Mouse (Mus musculus) hindbrain, embryonic 16.5 days (tissue): ENCODE measurements around the gene Kif1a. TPM values are rescaled to one million over a fixed set of nuclear protein-coding genes. Genes with fewer than 3 reads are reported as not detected.
A peak's percentile ranks its signal among the peaks of the same experiment; 100 is the strongest.

Experiments used
- ATAC-seq: fragments of 200-750 bp; cut with Nextera tagmentation; 2 replicates; pipeline ENCODE4 v1.8.0; 2017; ENCODE audit warnings: moderate TSS enrichment, moderate library complexity
- H3K27ac ChIP-seq: fragments of 300-500 bp; sonication (generic); 2 replicates; pipeline ENCODE4 v1.5.1; 2014; ENCODE audit warnings: low read depth, mild to moderate bottlenecking, control low read depth, low read length, moderate library complexity
- H3K27me3 ChIP-seq: fragments of 300-500 bp; sonication (generic); replicated peaks from 2 replicates; pipeline ENCODE4 v1.6.1; 2014; ENCODE audit warnings: low read length; ENCODE audit not compliant: control insufficient read depth, insufficient read depth
- H3K36me3 ChIP-seq: fragments of 300-500 bp; sonication (generic); 2 replicates; pipeline ENCODE4 v1.6.1; 2014; ENCODE audit warnings: mild to moderate bottlenecking, low read length, moderate library complexity, mixed read lengths; ENCODE audit not compliant: control insufficient read depth, insufficient read depth
- H3K4me1 ChIP-seq: fragments of 300-500 bp; sonication (generic); 2 replicates; pipeline ENCODE4 v1.6.1; 2014; ENCODE audit warnings: low read depth, low read length; ENCODE audit not compliant: control insufficient read depth, insufficient read depth
- H3K4me2 ChIP-seq: fragments of 300-500 bp; sonication (generic); 2 replicates; pipeline ENCODE4 v1.6.1; 2014; ENCODE audit warnings: mild to moderate bottlenecking, low read length, control low read depth, moderate library complexity
- H3K4me3 ChIP-seq: fragments of 300-500 bp; sonication (generic); 2 replicates; pipeline ENCODE4 v1.5.1; 2014; ENCODE audit warnings: mild to moderate bottlenecking, low read length, control low read depth, moderate library complexity
- H3K9ac ChIP-seq: fragments of 300-500 bp; sonication (generic); 2 replicates; pipeline ENCODE4 v1.6.1; 2014; ENCODE audit warnings: low read depth, mild to moderate bottlenecking, control low read depth, low read length, moderate library complexity
- H3K9me3 ChIP-seq: fragments of 300-500 bp; sonication (generic); 2 replicates; pipeline ENCODE4 v1.6.1; 2014; ENCODE audit warnings: mild to moderate bottlenecking, low read length, moderate library complexity; ENCODE audit not compliant: control insufficient read depth
- WGBS: fragments of 180-500 bp; shearing (Covaris S2); extraction: QIAGEN DNeasy Blood & Tissue Kit; methylation state at CpG from one replicate; pipeline ENCODE4 v1.1.7; 2014; 5-methylcytosine and 5-hydroxymethylcytosine counted together
- polyA plus RNA-seq: library from polyadenylated mRNA; unstranded; fragments of >200 nt; fragmentation: Nextera tagmentation; extraction: Ambion mirVana; gene quantifications from 2 replicates; pipeline ENCODE4 v1.2.1, GENCODE M21; 2015

Kif1a gene
- polyA plus RNA-seq, 1 experiment from 2014 or later: 573 TPM

GRCm38 (mm10) chr1:93046153-93046789, 55.5 kb downstream of the Kif1a start:
- Histone ChIP-seq H3K4me3 (no peak overlapping the region), H3K9ac (no peak overlapping the region), H3K27me3 (no peaks in the 10 kb centered on the region), H3K9me3 (no peaks in the 10 kb centered on the region), H3K27ac (no peak overlapping the region), H3K4me2 (no peak overlapping the region), H3K36me3 (peaks cover 69% of the 10 kb centered on the region), H3K4me1 (no peaks in the 10 kb centered on the region)
- WGBS: 94% methylated on average over 10 of the region's 10 CpGs
- ATAC-seq: no peak

- Histone ChIP-seq H3K27ac (no peak overlapping the region), H3K4me1 (no peaks in the 10 kb centered on the region), H3K4me2 (no peak overlapping the region), H3K36me3 (peaks cover 78% of the 10 kb centered on the region), H3K9me3 (no peaks in the 10 kb centered on the region), H3K4me3 (no peak overlapping the region), H3K9ac (no peak overlapping the region), H3K27me3 (no peaks in the 10 kb centered on the region)
- ATAC-seq: peak; percentile 53
- WGBS: 72% methylated on average over 4 of the region's 4 CpGs
Observed at GRCm38 (mm10) chr1:93035981-93036380, 65.8 kb downstream of the Kif1a start.

- no peak overlapping the region for H3K9ac ChIP-seq
- H3K9me3 ChIP-seq: no peaks in the 10 kb centered on the region
- H3K27me3 ChIP-seq: no peaks in the 10 kb centered on the region
- WGBS: 62% methylated on average over 8 of the region's 8 CpGs
- H3K27ac ChIP-seq: no peak overlapping the region
- ATAC-seq: no peak
- no peak overlapping the region for H3K4me2 ChIP-seq
- H3K36me3 ChIP-seq: peaks cover 66% of the 10 kb centered on the region
- no peak overlapping the region for H3K4me3 ChIP-seq
- no peaks in the 10 kb centered on the region for H3K4me1 ChIP-seq
Observed at GRCm38 (mm10) chr1:93033989-93034388, 67.8 kb downstream of the Kif1a start.

- Histone ChIP-seq H3K27me3 (no peaks in the 10 kb centered on the region), H3K36me3 (peaks cover 60% of the 10 kb centered on the region), H3K4me2 (no peak overlapping the region), H3K9ac (no peak overlapping the region), H3K4me3 (no peak overlapping the region), H3K27ac (no peak overlapping the region), H3K4me1 (no peaks in the 10 kb centered on the region), H3K9me3 (no peaks in the 10 kb centered on the region)
- WGBS: 96% methylated on average over 3 of the region's 3 CpGs
- no peak for ATAC-seq
Observed at GRCm38 (mm10) chr1:93031199-93031598, 70.6 kb downstream of the Kif1a start.

- no peak for ATAC-seq
Observed at GRCm38 (mm10) chr1:93030060-93030459, 71.7 kb downstream of the Kif1a start.

GRCm38 (mm10) chr1:93029387-93029786, 72.4 kb downstream of the Kif1a start:
- Histone ChIP-seq H3K36me3 (peaks cover 59% of the 10 kb centered on the region), H3K27me3 (no peaks in the 10 kb centered on the region), H3K9me3 (no peaks in the 10 kb centered on the region), H3K4me2 (no peak overlapping the region), H3K4me3 (no peak overlapping the region), H3K27ac (no peak overlapping the region), H3K4me1 (no peaks in the 10 kb centered on the region), H3K9ac (no peak overlapping the region)
- no peak for ATAC-seq
- WGBS: 95% methylated on average over 10 of the region's 10 CpGs

More at GRCm38 (mm10) chr1:93030060-93030459, 71.7 kb downstream of the Kif1a start:
- Histone ChIP-seq H3K4me1 (no peaks in the 10 kb centered on the region), H3K36me3 (peaks cover 60% of the 10 kb centered on the region), H3K27ac (no peak overlapping the region), H3K4me3 (no peak overlapping the region), H3K9ac (no peak overlapping the region), H3K9me3 (no peaks in the 10 kb centered on the region), H3K4me2 (no peak overlapping the region), H3K27me3 (no peaks in the 10 kb centered on the region)
- WGBS: 72% methylated on average over 2 of the region's 2 CpGs

GRCm38 (mm10) chr1:93026600-93026999, 75.2 kb downstream of the Kif1a start:
- Histone ChIP-seq H3K27ac (no peak overlapping the region), H3K4me1 (no peaks in the 10 kb centered on the region), H3K9ac (no peak overlapping the region), H3K9me3 (no peaks in the 10 kb centered on the region), H3K4me2 (no peak overlapping the region), H3K27me3 (no peaks in the 10 kb centered on the region), H3K4me3 (no peak overlapping the region), H3K36me3 (peaks cover 71% of the 10 kb centered on the region)
- WGBS: 85% methylated on average over 8 of the region's 8 CpGs
- ATAC-seq: peak; percentile 4; the same call in 1 of the 2 replicates

GRCm38 (mm10) chr1:93020602-93021001, 81.1 kb downstream of the Kif1a start:
- no peak overlapping the region for H3K4me3 ChIP-seq
- H3K4me1 ChIP-seq: no peaks in the 10 kb centered on the region
- H3K27me3 ChIP-seq: no peaks in the 10 kb centered on the region
- peaks cover 67% of the 10 kb centered on the region for H3K36me3 ChIP-seq
- H3K9me3 ChIP-seq: no peaks in the 10 kb centered on the region
- no peak overlapping the region for H3K27ac ChIP-seq
- WGBS: 83% methylated on average over 4 of the region's 4 CpGs
- no peak overlapping the region for H3K9ac ChIP-seq
- no peak for ATAC-seq
- H3K4me2 ChIP-seq: no peak overlapping the region

GRCm38 (mm10) chr1:93018716-93019115, 83.0 kb downstream of the Kif1a start:
- Histone ChIP-seq H3K27ac (no peak overlapping the region), H3K9ac (no peak overlapping the region), H3K9me3 (no peaks in the 10 kb centered on the region), H3K36me3 (peaks cover 53% of the 10 kb centered on the region), H3K4me3 (no peak overlapping the region), H3K4me2 (no peak overlapping the region), H3K27me3 (no peaks in the 10 kb centered on the region), H3K4me1 (no peaks in the 10 kb centered on the region)
- 88% methylated on average over 10 of the region's 10 CpGs for WGBS
- ATAC-seq: no peak
